Mouse (Mus musculus) adrenal gland, adult 8-10 months (tissue): Measurements from ENCODE around the gene Gm904. TPM values are rescaled to one million over a fixed set of nuclear protein-coding genes. Genes with fewer than 3 reads are reported as not detected.
"Not testable (repeated sequence)": the region's sequence is repeated elsewhere in the genome, so short reads cannot be mapped to it uniquely, and the experiment has no call there.

Source experiments
- DNase-seq: peaks from one replicate; pipeline ENCODE4 v3.0.0; 2022
- microRNA-seq, 2 experiments: library from miRNA; unstranded; fragments of <30 nt; microRNA quantifications; one replicate each; pipeline ENCODE4 v1.2.0; 2022
- total RNA-seq, 4 experiments: library from RNA; stranded (reverse); gene quantifications; 2 replicates each; pipeline ENCODE4 v1.2.4; 2022

Gm904 gene
- not detected for total RNA-seq

DNA sequence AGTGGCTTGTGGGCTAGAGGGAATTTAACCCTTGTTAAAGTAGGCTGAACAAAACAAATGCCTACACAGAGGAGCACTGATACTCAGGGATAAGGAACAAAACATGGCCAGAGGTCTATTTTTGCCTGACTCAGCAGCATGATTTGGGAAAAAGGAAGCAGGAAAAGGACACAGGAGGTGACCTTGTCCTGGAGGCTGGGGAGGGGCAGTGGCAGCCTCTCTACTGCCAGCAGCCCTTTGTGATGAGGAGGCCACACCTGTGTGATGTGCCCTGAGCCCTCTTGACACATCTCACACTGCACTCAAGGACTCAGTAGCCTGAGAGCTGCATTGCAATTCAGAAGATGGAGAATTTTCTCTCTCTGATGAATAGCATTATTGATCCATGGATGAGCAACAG is at the start of gene Gm904:
TSS of gene Gm904 (plus strand) at position 301 of the 400 bp plus-strand sequence.
- not testable (repeated sequence) for DNase-seq

DNA sequence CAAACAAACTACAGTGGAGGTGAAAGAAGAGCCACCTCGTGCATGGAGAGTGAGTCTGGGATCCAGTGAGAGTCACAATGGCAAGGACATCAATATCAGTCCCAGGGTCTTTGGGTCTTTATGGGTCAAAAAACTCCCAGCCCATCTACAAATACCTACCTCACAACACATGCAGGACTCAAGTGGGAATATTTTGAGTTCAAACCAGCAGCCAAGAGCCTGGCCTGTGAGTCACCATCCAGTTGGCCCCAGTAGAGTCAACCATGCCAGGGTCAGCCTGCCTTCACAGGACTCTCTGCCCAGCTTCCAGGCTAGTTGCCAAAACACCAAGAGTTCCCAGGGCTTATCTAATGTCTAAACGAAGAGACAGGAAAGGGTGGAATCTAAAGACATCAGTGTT is 5.7 kb downstream of the Gm904 start:
- peak; percentile 3 for DNase-seq

Small RNA genes lying within 50 kb of the gene (microRNA-seq; reads per million reads assigned to microRNA genes)
- gene Gm23952 (0 reads per million in 2 experiments), gene Mir683-2 (0 reads per million in 2 experiments)

Other genes with a start within 250 kb of the Gm904 start
- gene Fbxw17, start 225.4 kb upstream of the Gm904 start, total RNA-seq = 10 to 100 TPM; 18.6 to 28.1 (median 21.6) TPM
- not detected for gene Gm47429, start 199.3 kb upstream of the Gm904 start, total RNA-seq
- not detected for gene Nutm2, start 175.9 kb upstream of the Gm904 start, total RNA-seq
- not detected for gene Gm8765, start 55.1 kb downstream of the Gm904 start, total RNA-seq